Mouse (Mus musculus) layer of hippocampus, postnatal 10 days (tissue): ENCODE measurements around the gene Sept4. TPM values are rescaled to one million over a fixed set of nuclear protein-coding genes. Genes with fewer than 3 reads are reported as not detected.

Experiments used
- DNase-seq, 2 experiments: peaks; one replicate each; pipeline ENCODE4 v3.0.0; 2021; ENCODE audit warnings: low spot score in 2 of 2
- long read RNA-seq: library from polyadenylated mRNA; stranded (forward); transcript quantifications from one replicate; pipeline ENCODE4 v2.0.0, GENCODE M21; 2023
- total RNA-seq, 2 experiments: library from RNA; stranded (reverse); gene quantifications; 2 replicates each; pipeline ENCODE4 v1.2.3; 2021

The Sept4 gene
- 10 to 100 TPM; 45.5 to 50.6 TPM for total RNA-seq
- long read RNA-seq, transcript Sept4-205 (12 exons, 1,678 nt), result major isoform, 11 of 53 reads
- long read RNA-seq, partial matches to known transcripts, result 11 of 53 reads
- long read RNA-seq, other reads (novel, unspliced or antisense), result 26 of 53 reads

GRCm38 (mm10) chr11:87568255-87568953 lies at the start of gene Sept4:
Sept4 (plus strand) TSS chr11:87568903.
- no peak for DNase-seq

GRCm38 (mm10) chr11:87519260-87519659 lies 49.4 kb upstream of the Sept4 start:
- DNase-seq, result peak in 1 of 2 experiments; percentile 18

GRCm38 (mm10) chr11:87523466-87523865 lies 45.2 kb upstream of the Sept4 start:
- DNase-seq, result no peak

GRCm38 (mm10) chr11:87523967-87524366 lies 44.7 kb upstream of the Sept4 start:
- DNase-seq, result no peak

- DNase-seq, result no peak
Measured at GRCm38 (mm10) chr11:87524780-87525179, 43.9 kb upstream of the Sept4 start.

- DNase-seq, result no peak
Measured at GRCm38 (mm10) chr11:87527364-87527763, 41.3 kb upstream of the Sept4 start.

- no peak for DNase-seq
Measured at GRCm38 (mm10) chr11:87527990-87528389, 40.7 kb upstream of the Sept4 start.

GRCm38 (mm10) chr11:87531695-87532094 lies 37.0 kb upstream of the Sept4 start:
- no peak for DNase-seq

- DNase-seq, result no peak
Measured at GRCm38 (mm10) chr11:87542285-87542684, 26.4 kb upstream of the Sept4 start.

GRCm38 (mm10) chr11:87542906-87543305 lies 25.8 kb upstream of the Sept4 start:
- no peak for DNase-seq

- DNase-seq, result no peak
Measured at GRCm38 (mm10) chr11:87553342-87553741, 15.4 kb upstream of the Sept4 start.

- no peak for DNase-seq
Measured at GRCm38 (mm10) chr11:87554386-87554785, 14.3 kb upstream of the Sept4 start.

GRCm38 (mm10) chr11:87555106-87555703 lies 13.5 kb upstream of the Sept4 start:
- DNase-seq, result no peak

- DNase-seq, result no peak
Measured at GRCm38 (mm10) chr11:87561208-87561607, 7.5 kb upstream of the Sept4 start.

GRCm38 (mm10) chr11:87566501-87566900 lies 2.2 kb upstream of the Sept4 start, which contains the start of gene Gm11492:
Gm11492 (plus strand) TSS chr11:87566653.
- DNase-seq, result no peak

- no peak for DNase-seq
Measured at GRCm38 (mm10) chr11:87570743-87571142, 2.0 kb downstream of the Sept4 start.

- no peak for DNase-seq
Measured at GRCm38 (mm10) chr11:87571361-87571950, 2.8 kb downstream of the Sept4 start.

GRCm38 (mm10) chr11:87573751-87574150 lies 5.0 kb downstream of the Sept4 start:
- no peak for DNase-seq

- no peak for DNase-seq
Measured at GRCm38 (mm10) chr11:87574520-87575180, 5.9 kb downstream of the Sept4 start.

- DNase-seq, result no peak
Measured at GRCm38 (mm10) chr11:87577601-87578248, 9.0 kb downstream of the Sept4 start.
